Mouse (Mus musculus) limb, embryonic 11.5 days (tissue): ENCODE results near the gene Lrp2. TPM values are rescaled to one million over a fixed set of nuclear protein-coding genes. Genes with fewer than 3 reads are reported as not detected.

Experiments used
- ATAC-seq: fragments of 200-750 bp; cut with Nextera tagmentation; 2 replicates; pipeline ENCODE4 v1.8.0; 2017; ENCODE audit warnings: low read depth; ENCODE audit not compliant: insufficient number of reproducible peaks, low FRiP score, low TSS enrichment
- DNase-seq: peaks from one replicate; pipeline ENCODE4 v3.0.0-alpha.2; 2015; ENCODE audit warnings: low spot score
- H3K27ac ChIP-seq: fragments of 300-500 bp; sonication (generic); replicated peaks from 2 replicates; pipeline ENCODE4 v1.5.1; 2014; ENCODE audit warnings: low read depth, mild to moderate bottlenecking, low read length
- H3K27me3 ChIP-seq: fragments of 300-500 bp; sonication (generic); 2 replicates; pipeline ENCODE4 v1.6.1; 2014; ENCODE audit warnings: mild to moderate bottlenecking, low read length, mixed read lengths; ENCODE audit not compliant: control insufficient read depth, insufficient read depth
- H3K36me3 ChIP-seq: fragments of 300-500 bp; sonication (generic); 2 replicates; pipeline ENCODE4 v1.6.1; 2014; ENCODE audit warnings: mild to moderate bottlenecking, low read length, moderate library complexity, mixed read lengths; ENCODE audit not compliant: control insufficient read depth, insufficient read depth
- H3K4me1 ChIP-seq: fragments of 300-500 bp; sonication (generic); 2 replicates; pipeline ENCODE4 v1.6.1; 2014; ENCODE audit warnings: low read length, mixed read lengths; ENCODE audit not compliant: control insufficient read depth, insufficient read depth
- H3K4me2 ChIP-seq: fragments of 300-500 bp; sonication (generic); 2 replicates; pipeline ENCODE4 v1.6.1; 2014; ENCODE audit warnings: low read depth, mild to moderate bottlenecking, moderate library complexity; ENCODE audit not compliant: severe bottlenecking
- H3K4me3 ChIP-seq: fragments of 300-500 bp; sonication (generic); 2 replicates; pipeline ENCODE4 v1.5.1; 2014; ENCODE audit warnings: low read depth, low read length
- H3K9ac ChIP-seq: fragments of 300-500 bp; sonication (generic); 2 replicates; pipeline ENCODE4 v1.6.1; 2014; ENCODE audit warnings: mild to moderate bottlenecking, low read length
- H3K9me3 ChIP-seq: fragments of 300-500 bp; sonication (generic); 2 replicates; pipeline ENCODE4 v1.6.1; 2016; ENCODE audit warnings: low read length; ENCODE audit not compliant: control insufficient read depth
- WGBS: fragments of 180-500 bp; shearing (Covaris S2); extraction: QIAGEN DNeasy Blood & Tissue Kit; methylation state at CpG from one replicate; pipeline ENCODE4 v1.1.7; 2014; 5-methylcytosine and 5-hydroxymethylcytosine counted together
- polyA plus RNA-seq: library from polyadenylated mRNA; unstranded; fragments of >200 nt; fragmentation: Nextera tagmentation; extraction: Ambion mirVana; gene quantifications from 2 replicates; pipeline ENCODE4 v1.2.1, GENCODE M21; 2014

Gene Lrp2
- 0.03 and 0.07 TPM in 2 replicates for polyA plus RNA-seq

- DNase-seq (no peak), ATAC-seq (peak; percentile 69; the same call in 1 of the 2 replicates)
- WGBS, result under 1% methylated on average over 44 of the region's 45 CpGs
- Histone ChIP-seq H3K27ac (no peak within 1 kb of the TSS), H3K4me3 (peak within 1 kb of the TSS; percentile 54), H3K27me3 (peaks cover 55% of the 10 kb centered on the region), H3K36me3 (no peaks in the 10 kb centered on the region), H3K9me3 (no peaks in the 10 kb centered on the region), H3K4me1 (peaks cover 16% of the 10 kb centered on the region), H3K4me2 (peak within 1 kb of the TSS; percentile 98), H3K9ac (0 out of 2 replicates have a peak within 1 kb of the TSS, but pooled peaks have one; percentile 40)
Observed at GRCm38 (mm10) chr2:69585886-69586398, at the start of gene Lrp2. Lrp2 (minus strand) TSS chr2:69586065.

GRCm38 (mm10) chr2:69635064-69635701, 49.3 kb upstream of the Lrp2 start:
- H3K9ac ChIP-seq, result peak overlapping the region; percentile 34; the same call in 1 of the 2 replicates
- no peaks in the 10 kb centered on the region for H3K9me3 ChIP-seq
- H3K4me1 ChIP-seq, result no peaks in the 10 kb centered on the region
- DNase-seq (peak; percentile 77), ATAC-seq (no peak)
- H3K27me3 ChIP-seq, result no peaks in the 10 kb centered on the region
- H3K4me3 ChIP-seq, result no peak overlapping the region
- H3K36me3 ChIP-seq, result no peaks in the 10 kb centered on the region
- WGBS, result 14% methylated on average over 11 of the region's 11 CpGs
- H3K27ac ChIP-seq, result no peak overlapping the region
- H3K4me2 ChIP-seq, result no peak overlapping the region

GRCm38 (mm10) chr2:69631449-69631848, 45.6 kb upstream of the Lrp2 start:
- WGBS, result 87% methylated on average over 2 of the region's 2 CpGs
- no peak for DNase-seq
- no peaks in the 10 kb centered on the region for H3K27me3 ChIP-seq
- H3K9me3 ChIP-seq, result no peaks in the 10 kb centered on the region
- no peak overlapping the region for H3K4me3 ChIP-seq
- no peak overlapping the region for H3K27ac ChIP-seq
- H3K9ac ChIP-seq, result no peak overlapping the region
- no peak overlapping the region for H3K4me2 ChIP-seq
- no peak for ATAC-seq
- H3K36me3 ChIP-seq, result no peaks in the 10 kb centered on the region
- H3K4me1 ChIP-seq, result no peaks in the 10 kb centered on the region

- Histone ChIP-seq H3K4me1 (no peaks in the 10 kb centered on the region), H3K36me3 (no peaks in the 10 kb centered on the region), H3K27ac (no peak overlapping the region), H3K4me3 (no peak overlapping the region), H3K27me3 (no peaks in the 10 kb centered on the region), H3K9ac (no peak overlapping the region), H3K9me3 (no peaks in the 10 kb centered on the region), H3K4me2 (no peak overlapping the region)
- WGBS, result 89% methylated on average over 5 of the region's 5 CpGs
- no peak for DNase-seq
- no peak for ATAC-seq
Observed at GRCm38 (mm10) chr2:69630792-69631191, 44.9 kb upstream of the Lrp2 start.

- Histone ChIP-seq H3K9ac (no peak overlapping the region), H3K4me2 (no peak overlapping the region), H3K27ac (no peak overlapping the region), H3K9me3 (no peaks in the 10 kb centered on the region), H3K4me3 (no peak overlapping the region), H3K27me3 (no peaks in the 10 kb centered on the region), H3K4me1 (no peaks in the 10 kb centered on the region), H3K36me3 (no peaks in the 10 kb centered on the region)
- DNase-seq, result no peak
- no peak for ATAC-seq
- WGBS, result 90% methylated on average over 6 of the region's 6 CpGs
Observed at GRCm38 (mm10) chr2:69629914-69630313, 44.0 kb upstream of the Lrp2 start.

GRCm38 (mm10) chr2:69629215-69629614, 43.4 kb upstream of the Lrp2 start:
- H3K4me2 ChIP-seq, result no peak overlapping the region

GRCm38 (mm10) chr2:69619286-69619685, 33.4 kb upstream of the Lrp2 start:
- no peak for DNase-seq
- Histone ChIP-seq H3K36me3 (no peaks in the 10 kb centered on the region), H3K9ac (no peak overlapping the region), H3K27me3 (no peaks in the 10 kb centered on the region), H3K27ac (no peak overlapping the region), H3K4me3 (no peak overlapping the region), H3K4me1 (no peaks in the 10 kb centered on the region), H3K4me2 (no peak overlapping the region), H3K9me3 (no peaks in the 10 kb centered on the region)
- ATAC-seq, result no peak

More at GRCm38 (mm10) chr2:69629215-69629614, 43.4 kb upstream of the Lrp2 start:
- WGBS, result 75% methylated on average over 17 of the region's 17 CpGs
- Histone ChIP-seq H3K27me3 (no peaks in the 10 kb centered on the region), H3K9ac (no peak overlapping the region), H3K4me1 (no peaks in the 10 kb centered on the region), H3K4me3 (no peak overlapping the region), H3K36me3 (no peaks in the 10 kb centered on the region), H3K9me3 (no peaks in the 10 kb centered on the region), H3K27ac (no peak overlapping the region)
- DNase-seq (no peak), ATAC-seq (no peak)

- H3K4me3 ChIP-seq, result no peak overlapping the region
- H3K9me3 ChIP-seq, result no peaks in the 10 kb centered on the region
- no peak overlapping the region for H3K27ac ChIP-seq
- ATAC-seq (no peak), DNase-seq (no peak)
- no peak overlapping the region for H3K9ac ChIP-seq
- H3K4me2 ChIP-seq, result no peak overlapping the region
- H3K4me1 ChIP-seq, result no peaks in the 10 kb centered on the region
- H3K27me3 ChIP-seq, result no peaks in the 10 kb centered on the region
- H3K36me3 ChIP-seq, result no peaks in the 10 kb centered on the region
Observed at GRCm38 (mm10) chr2:69618336-69618735, 32.5 kb upstream of the Lrp2 start.
